Mouse (Mus musculus) myocyte (in vitro differentiated cells): ENCODE results near the gene Adgra1. TPM values are rescaled to one million over a fixed set of nuclear protein-coding genes. Genes with fewer than 3 reads are reported as not detected.

ENCODE experiments used
- H3K27me3 ChIP-seq: one replicate; pipeline ENCODE4 v1.6.1; 2011; ENCODE audit not compliant: control insufficient read depth, insufficient read depth, insufficient read length
- H3K36me3 ChIP-seq: one replicate; pipeline ENCODE4 v1.6.1; 2011; ENCODE audit not compliant: control insufficient read depth, insufficient read depth
- H3K4me2 ChIP-seq: one replicate; pipeline ENCODE4 v1.6.1; 2011; ENCODE audit warnings: low read depth, control low read depth
- H3K4me3 ChIP-seq: one replicate; pipeline ENCODE4 v1.5.1; 2011; ENCODE audit warnings: mild to moderate bottlenecking, control low read depth, moderate library complexity
- H3K79me2 ChIP-seq: one replicate; pipeline ENCODE4 v1.6.1; 2011; ENCODE audit not compliant: control insufficient read depth, insufficient read depth
- H3ac ChIP-seq: one replicate; pipeline ENCODE4 v1.6.1; 2011; ENCODE audit not compliant: control insufficient read depth, insufficient read length
- CEBPB ChIP-seq: IDR thresholded peaks from 2 replicates; pipeline ENCODE4 v1.6.1; 2011; ENCODE audit warnings: mild to moderate bottlenecking, moderate library complexity; ENCODE audit not compliant: poor library complexity, insufficient read depth, severe bottlenecking
- E2F4 ChIP-seq: IDR thresholded peaks from one replicate; pipeline ENCODE4 v1.6.1; 2011; ENCODE audit warnings: mild to moderate bottlenecking, control low read depth, moderate library complexity; ENCODE audit not compliant: insufficient read depth
- MAX ChIP-seq: IDR thresholded peaks from one replicate; pipeline ENCODE4 v1.6.1; 2011; ENCODE audit warnings: low read depth, mild to moderate bottlenecking, control low read depth
- MYOD1 ChIP-seq, 3 experiments: IDR thresholded peaks; one replicate each; pipeline ENCODE4 v1.6.1; 2011; ENCODE audit warnings: control low read depth in 2 of 3, low read depth in 2 of 3, mild to moderate bottlenecking in 2 of 3, moderate library complexity in 1 of 3; ENCODE audit not compliant: insufficient read length in 2 of 3, control insufficient read depth in 1 of 3
- MYOG ChIP-seq, 3 experiments: IDR thresholded peaks; one replicate each; pipeline ENCODE4 v1.6.1; 2011; ENCODE audit warnings: control low read depth in 2 of 3, low read depth in 2 of 3, mild to moderate bottlenecking in 2 of 3; ENCODE audit not compliant: insufficient read length in 2 of 3, control insufficient read depth in 1 of 3, insufficient read depth in 1 of 3
- POLR2A ChIP-seq: IDR thresholded peaks from one replicate; pipeline ENCODE4 v1.6.1; 2011; ENCODE audit warnings: low read depth, mild to moderate bottlenecking, control low read depth, moderate library complexity; ENCODE audit not compliant: insufficient read length
- POLR2AphosphoS2 ChIP-seq: IDR thresholded peaks from one replicate; pipeline ENCODE4 v1.6.1; 2011; ENCODE audit warnings: low read depth, control low read depth; ENCODE audit not compliant: insufficient read length
- REST ChIP-seq: IDR thresholded peaks from one replicate; pipeline ENCODE4 v1.6.1; 2011; ENCODE audit warnings: mild to moderate bottlenecking, control low read depth, moderate library complexity; ENCODE audit not compliant: insufficient read depth, insufficient read length
- SRF ChIP-seq: IDR thresholded peaks from one replicate; pipeline ENCODE4 v1.6.1; 2011; ENCODE audit warnings: low read depth; ENCODE audit not compliant: control insufficient read depth, insufficient read length
- TCF12 ChIP-seq: IDR thresholded peaks from one replicate; pipeline ENCODE4 v1.6.1; 2011; ENCODE audit warnings: mild to moderate bottlenecking, control low read depth; ENCODE audit not compliant: poor library complexity, insufficient read depth, severe bottlenecking
- TCF3 ChIP-seq: IDR thresholded peaks from one replicate; pipeline ENCODE4 v1.6.1; 2011; ENCODE audit warnings: low read depth, control low read depth; ENCODE audit not compliant: insufficient read length
- USF1 ChIP-seq: IDR thresholded peaks from one replicate; pipeline ENCODE4 v1.6.1; 2011; ENCODE audit warnings: low read depth, mild to moderate bottlenecking, control low read depth, moderate library complexity
- polyA plus RNA-seq: library from polyadenylated mRNA; unstranded; fragments of >200 nt; fragmentation: generic; extraction: Trizol; gene quantifications from one replicate; pipeline ENCODE4 v1.2.1, GENCODE M21; 2012; ENCODE audit warnings: missing spikeins

The Adgra1 gene
- polyA plus RNA-seq, 1 experiment: 0.14 TPM

- H3K36me3 ChIP-seq: no peaks in the 10 kb centered on the region
- H3K27me3 ChIP-seq: peaks cover 46% of the 10 kb centered on the region
- H3K4me3 ChIP-seq: no peak overlapping the region
- H3ac ChIP-seq: no peak overlapping the region
- H3K4me2 ChIP-seq: no peak overlapping the region
- TF ChIP-seq MYOD1 (IDR thresholded peaks at IDR 0.05; ENCODE audit: control insufficient read depth in 1 of 3, insufficient read length in 2 of 3, low read depth in 2 of 3) (no peak), MYOG (IDR thresholded peaks at IDR 0.05; ENCODE audit: control insufficient read depth in 1 of 3, insufficient read depth in 1 of 3, insufficient read length in 2 of 3, low read depth in 2 of 3) (no peak), USF1 (no peak), POLR2A (no peak), POLR2AphosphoS2 (no peak)
- no peaks in the 10 kb centered on the region for H3K79me2 ChIP-seq
Measured at GRCm38 (mm10) chr7:139877167-139877792, 43.3 kb downstream of the Adgra1 start.

- Histone ChIP-seq H3ac (no peak overlapping the region), H3K4me3 (no peak overlapping the region), H3K27me3 (peaks cover 40% of the 10 kb centered on the region), H3K36me3 (no peaks in the 10 kb centered on the region), H3K4me2 (no peak overlapping the region), H3K79me2 (no peaks in the 10 kb centered on the region)
- no peak for TF ChIP-seq MYOG (IDR thresholded peaks at IDR 0.05; ENCODE audit: control insufficient read depth in 1 of 3, insufficient read depth in 1 of 3, insufficient read length in 2 of 3, low read depth in 2 of 3)
- no peak for TF ChIP-seq E2F4
- no peak for TF ChIP-seq CEBPB
- no peak for TF ChIP-seq TCF12
- no peak for TF ChIP-seq MYOD1 (IDR thresholded peaks at IDR 0.05; ENCODE audit: control insufficient read depth in 1 of 3, insufficient read length in 2 of 3, low read depth in 2 of 3)
- no peak for TF ChIP-seq POLR2A
- no peak for TF ChIP-seq MAX
- TF ChIP-seq TCF3: no peak
- no peak for TF ChIP-seq USF1
Measured at GRCm38 (mm10) chr7:139878122-139878521, 44.1 kb downstream of the Adgra1 start.

- Histone ChIP-seq H3K79me2 (no peaks in the 10 kb centered on the region), H3K27me3 (peaks cover 35% of the 10 kb centered on the region), H3K4me2 (no peak overlapping the region), H3ac (no peak overlapping the region), H3K4me3 (no peak overlapping the region), H3K36me3 (no peaks in the 10 kb centered on the region)
- TF ChIP-seq TCF12 (no peak), USF1 (no peak), CEBPB (no peak), E2F4 (no peak), SRF (no peak), TCF3 (no peak), MYOG (IDR thresholded peaks at IDR 0.05; ENCODE audit: control insufficient read depth in 1 of 3, insufficient read depth in 1 of 3, insufficient read length in 2 of 3, low read depth in 2 of 3) (no peak), POLR2AphosphoS2 (no peak), MAX (no peak), REST (no peak), POLR2A (no peak), MYOD1 (IDR thresholded peaks at IDR 0.05; ENCODE audit: control insufficient read depth in 1 of 3, insufficient read length in 2 of 3, low read depth in 2 of 3) (no peak)
Measured at GRCm38 (mm10) chr7:139878621-139879020, 44.6 kb downstream of the Adgra1 start.

- H3ac ChIP-seq: no peak overlapping the region
- no peak for TF ChIP-seq TCF12
- TF ChIP-seq MYOG (IDR thresholded peaks at IDR 0.05; ENCODE audit: control insufficient read depth in 1 of 3, insufficient read depth in 1 of 3, insufficient read length in 2 of 3, low read depth in 2 of 3): no peak
- no peak for TF ChIP-seq MAX
- no peak for TF ChIP-seq E2F4
- TF ChIP-seq POLR2AphosphoS2: no peak
- no peak for TF ChIP-seq TCF3
- no peak for TF ChIP-seq SRF
- no peak for TF ChIP-seq CEBPB
- no peak for TF ChIP-seq REST
- no peak for TF ChIP-seq USF1
- no peak for TF ChIP-seq POLR2A
- no peaks in the 10 kb centered on the region for H3K36me3 ChIP-seq
- H3K27me3 ChIP-seq: peaks cover 20% of the 10 kb centered on the region
- no peak overlapping the region for H3K4me2 ChIP-seq
- no peak overlapping the region for H3K4me3 ChIP-seq
- H3K79me2 ChIP-seq: no peaks in the 10 kb centered on the region
Measured at GRCm38 (mm10) chr7:139883545-139883944, 49.6 kb downstream of the Adgra1 start.

GRCm38 (mm10) chr7:139891779-139892178 lies 57.8 kb downstream of the Adgra1 start:
- no peak overlapping the region for H3K4me2 ChIP-seq
- H3K79me2 ChIP-seq: no peaks in the 10 kb centered on the region
- H3K27me3 ChIP-seq: peaks cover 49% of the 10 kb centered on the region
- H3K36me3 ChIP-seq: no peaks in the 10 kb centered on the region
- TF ChIP-seq POLR2A (no peak), USF1 (peak; percentile 6), MAX (no peak), MYOD1 (IDR thresholded peaks at IDR 0.05; ENCODE audit: control insufficient read depth in 1 of 3, insufficient read length in 2 of 3, low read depth in 2 of 3) (peak in 2 of 3 experiments; percentile 61 to 66)
- H3ac ChIP-seq: no peak overlapping the region
- H3K4me3 ChIP-seq: no peak overlapping the region
